Mouse (Mus musculus) frontal cortex, postnatal 36 days (tissue): ENCODE data around the gene Lamp1.

Source experiments
- DNase-seq, 2 experiments: peaks; one replicate each; pipeline ENCODE4 v3.0.0; 2022; ENCODE audit warnings: low spot score in 2 of 2

Lamp1 gene

DNA sequence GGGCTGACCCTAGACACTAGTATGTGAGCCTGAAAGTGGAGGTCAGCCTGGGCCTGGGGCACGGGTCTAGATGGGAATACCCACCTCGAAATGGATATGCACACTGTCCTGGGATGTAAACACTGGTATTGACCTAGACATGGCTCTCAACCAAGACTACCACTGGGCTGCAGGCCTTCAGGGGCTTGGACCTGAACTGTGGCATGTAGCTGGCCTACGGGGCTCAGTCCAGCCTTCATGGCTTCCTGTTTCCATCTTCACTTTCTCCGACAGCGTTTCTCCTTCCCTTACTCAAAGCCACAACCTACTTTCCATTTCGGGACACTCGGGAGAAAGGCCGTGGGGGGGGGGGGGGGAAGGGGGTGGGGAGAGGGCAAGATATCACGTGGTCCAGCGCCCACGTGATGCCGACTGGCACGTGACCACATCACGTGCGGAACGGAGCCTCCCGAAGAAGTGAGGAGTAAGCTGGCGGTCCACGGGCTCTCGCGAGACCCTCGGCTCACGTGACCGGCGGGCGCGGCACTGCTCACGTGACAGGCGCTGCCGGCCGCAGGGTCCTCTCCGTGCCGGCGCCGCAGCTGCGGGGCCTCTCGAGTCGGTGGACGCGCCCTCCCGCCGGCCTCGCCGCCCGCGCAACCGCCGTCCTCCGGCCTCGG is at the start of gene Lamp1:
Gene Lamp1, plus strand, starts transcription at position 444 of the 659 bp plus-strand sequence.
- peak; percentile 97 to 99 for DNase-seq

DNA sequence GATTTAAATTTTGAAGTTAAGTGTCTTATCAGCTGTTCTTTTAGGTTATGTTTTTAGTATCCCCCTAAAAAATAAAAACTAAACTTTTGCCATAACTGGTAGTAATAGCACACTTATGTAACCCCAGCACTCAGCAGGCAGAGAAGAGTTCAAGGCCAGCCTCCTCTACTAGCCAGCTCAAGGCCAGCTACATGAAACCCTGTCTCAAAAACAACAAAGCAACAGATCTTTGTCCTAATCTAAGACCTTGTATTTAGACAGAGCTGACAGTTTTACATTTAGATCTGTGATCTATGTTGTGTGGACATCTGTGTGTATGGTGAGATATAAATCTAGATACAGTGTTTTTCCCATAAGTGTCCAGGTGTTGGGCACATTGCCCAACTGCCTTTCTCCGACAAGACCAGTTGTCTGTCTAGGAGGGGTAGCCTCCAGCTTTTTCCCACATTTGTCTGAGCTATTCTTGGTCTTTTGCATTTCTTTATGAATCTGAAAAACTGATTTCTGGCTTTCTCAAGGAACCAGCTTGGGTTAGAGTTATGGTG is 49.5 kb upstream of the Lamp1 start:
- no peak for DNase-seq

DNA sequence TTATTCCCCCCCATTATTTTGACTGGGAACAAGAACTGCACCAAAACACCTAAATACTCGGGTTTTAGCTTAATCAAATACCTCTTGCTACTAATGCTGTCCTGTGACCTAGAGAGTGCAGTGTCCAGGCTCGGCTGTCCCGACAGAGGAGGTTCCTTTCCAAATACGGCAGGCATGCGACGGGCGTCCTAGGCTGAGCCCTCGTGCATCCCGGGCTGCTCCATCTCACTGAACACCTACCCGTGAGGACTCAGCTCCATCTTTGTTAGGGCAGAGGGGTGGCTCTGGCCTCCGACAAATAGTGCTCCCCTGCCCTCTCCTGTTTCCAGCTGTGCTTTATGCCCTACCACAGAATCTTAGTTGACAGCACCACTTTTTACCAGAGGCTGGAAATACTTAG is 47.0 kb upstream of the Lamp1 start:
- no peak for DNase-seq

DNA sequence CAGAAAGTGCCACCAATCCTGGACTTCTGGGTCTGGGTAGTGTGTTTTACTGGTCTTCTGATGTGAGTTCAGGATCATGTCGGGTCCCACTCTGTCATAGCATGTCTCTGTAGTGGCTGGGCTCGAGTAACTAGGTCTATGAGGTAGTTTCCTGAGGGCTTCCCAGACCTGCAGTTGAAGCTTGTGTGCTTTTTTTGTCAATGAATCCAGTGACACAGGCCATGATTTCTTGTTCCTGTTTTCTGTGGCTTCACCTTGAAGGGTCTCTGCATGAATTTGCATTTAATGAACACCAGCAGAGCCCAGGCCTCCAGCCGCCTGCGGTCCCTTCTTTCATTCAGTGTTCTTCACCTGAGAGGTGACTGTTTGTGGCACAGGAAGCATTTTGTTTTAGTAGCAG is 45.7 kb upstream of the Lamp1 start:
- DNase-seq = no peak

DNA sequence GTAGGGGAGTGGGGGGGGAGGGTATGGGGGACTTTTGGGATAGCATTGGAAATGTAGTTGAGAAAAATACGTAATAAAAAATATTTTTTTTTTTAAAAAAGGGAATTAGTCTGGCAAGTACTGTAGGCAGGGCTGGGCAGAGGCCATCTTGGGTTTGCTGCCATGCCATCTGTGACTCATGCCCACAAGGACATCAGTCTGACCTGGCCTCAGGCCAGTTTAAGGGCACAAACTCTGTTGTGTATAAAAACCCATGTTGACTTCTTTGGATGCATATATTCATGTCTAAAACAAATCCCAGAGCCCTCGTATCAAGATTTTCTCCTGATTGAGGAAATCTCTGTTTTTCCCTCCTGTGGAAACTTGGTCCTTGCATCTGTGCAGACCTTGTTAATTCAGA is 41.9 kb upstream of the Lamp1 start:
- no peak for DNase-seq

DNA sequence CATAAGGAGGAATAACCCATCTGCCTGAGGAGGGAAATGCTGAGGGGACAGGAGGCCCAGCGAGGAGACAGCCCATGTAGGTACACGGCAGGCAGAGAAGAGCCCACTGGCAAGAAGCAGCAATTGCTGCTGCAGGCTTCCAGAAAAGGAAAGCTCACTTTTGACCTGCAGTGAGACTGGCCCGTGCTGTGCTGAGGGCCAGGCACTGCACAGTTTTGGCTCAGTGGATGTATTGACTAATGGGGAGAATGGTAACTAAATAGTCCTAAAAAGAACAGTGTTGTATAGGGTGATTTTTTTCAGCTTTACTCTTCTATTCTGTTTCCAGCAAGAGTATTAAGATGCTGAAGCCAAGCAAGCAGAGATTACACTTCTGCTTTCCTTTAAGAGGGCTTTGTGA is 40.4 kb upstream of the Lamp1 start:
- no peak for DNase-seq

DNA sequence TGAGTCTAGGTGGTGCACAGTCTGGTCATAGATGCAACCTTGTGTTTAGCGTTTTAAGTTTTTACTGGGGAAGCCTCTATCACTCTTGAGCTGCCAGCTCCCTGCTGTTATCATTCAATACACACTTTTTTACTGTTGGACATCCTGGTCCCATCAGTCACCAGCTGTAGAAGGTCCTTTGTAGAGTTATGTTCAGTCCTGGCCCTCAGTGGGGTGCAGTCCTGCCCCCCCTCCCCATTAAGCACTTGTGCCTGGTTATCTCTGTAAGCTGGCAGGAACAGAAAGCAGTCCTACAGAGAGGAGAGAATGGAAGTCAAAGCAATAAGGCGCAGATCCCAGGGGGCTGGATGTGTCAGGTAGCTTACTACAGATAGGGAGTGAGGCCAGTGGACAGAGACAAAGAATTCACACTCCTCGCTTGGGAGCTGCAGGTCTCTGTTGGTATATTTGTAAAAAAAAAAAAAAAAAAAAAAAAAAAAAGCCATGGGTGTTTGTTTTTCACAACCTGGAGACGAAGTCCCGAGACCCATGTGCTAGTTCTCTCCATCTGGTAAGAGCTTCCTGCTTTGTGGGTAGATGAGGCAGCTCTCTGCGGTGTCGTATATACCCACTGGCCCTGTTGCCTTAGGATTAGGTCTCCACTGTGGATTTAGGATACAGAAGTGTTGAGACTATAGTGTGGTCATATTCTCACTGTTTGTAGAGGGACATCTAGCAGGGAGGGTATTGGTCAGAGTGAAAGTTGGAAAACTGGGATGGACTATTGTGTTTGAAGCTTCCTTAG is 37.9 kb upstream of the Lamp1 start:
- no peak for DNase-seq

DNA sequence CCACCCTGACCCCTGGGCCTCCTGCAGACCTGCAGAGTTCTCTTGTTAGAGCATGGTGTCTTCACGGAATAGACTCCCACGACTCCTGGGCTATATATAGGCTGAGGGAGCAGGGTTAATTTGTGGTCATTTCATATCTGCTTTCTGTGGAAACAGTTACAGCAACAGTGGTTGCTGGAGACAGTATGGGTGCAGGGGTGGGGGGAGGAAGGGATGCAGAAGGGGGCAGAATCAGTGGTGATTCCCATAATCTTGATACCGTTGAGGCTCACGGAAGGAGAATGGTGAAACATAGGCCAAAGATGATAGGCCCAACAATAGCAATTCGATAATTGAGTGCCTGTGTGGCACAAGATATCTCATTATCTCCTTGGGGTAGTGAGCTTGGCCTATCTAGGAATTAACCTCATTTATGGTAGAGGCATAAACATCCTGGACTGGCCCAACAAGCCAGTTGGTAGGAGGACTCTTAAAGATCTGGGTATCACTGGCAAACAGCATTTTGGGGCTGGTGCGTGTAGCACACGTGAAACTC is 36.0 kb upstream of the Lamp1 start:
- no peak for DNase-seq

DNA sequence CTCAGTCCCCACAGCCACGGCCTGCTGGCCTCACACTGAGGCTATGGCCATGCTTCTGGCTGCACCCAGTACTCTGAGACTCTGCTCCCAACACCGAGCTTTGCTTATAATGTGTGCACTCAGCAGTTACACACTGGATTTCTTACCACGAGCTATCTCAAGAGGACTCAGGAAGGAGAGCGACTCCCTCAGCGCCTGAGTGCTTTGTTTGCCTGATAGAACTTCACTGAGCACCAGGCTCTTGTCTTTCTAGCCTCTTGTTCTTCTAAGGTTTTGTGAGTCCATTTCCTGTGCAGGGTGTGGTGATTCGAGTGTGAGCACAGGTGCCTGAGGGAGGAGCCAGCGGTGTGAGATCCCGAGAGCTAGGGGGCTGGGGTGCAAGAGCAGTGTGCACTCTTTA is 34.1 kb upstream of the Lamp1 start:
- no peak for DNase-seq

DNA sequence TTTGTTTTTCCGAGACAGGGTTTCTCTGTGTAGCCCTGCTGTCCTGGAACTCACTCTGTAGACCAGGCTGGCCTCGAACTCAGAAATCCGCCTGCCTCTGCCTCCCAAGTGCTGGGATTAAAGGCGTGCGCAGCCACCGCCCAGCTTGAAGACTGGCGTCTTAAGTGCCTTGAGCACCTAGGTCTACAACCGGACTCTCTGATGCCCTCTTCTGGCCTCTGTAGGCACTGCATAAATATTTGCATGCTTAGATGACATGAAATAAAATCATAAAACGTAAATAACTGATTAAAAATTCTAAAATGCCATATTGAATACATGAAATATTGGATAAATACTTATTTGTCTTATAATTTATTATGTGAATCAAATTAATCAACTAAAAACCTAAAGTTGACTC is 26.7 kb upstream of the Lamp1 start:
- peak; percentile 57 to 66 for DNase-seq

DNA sequence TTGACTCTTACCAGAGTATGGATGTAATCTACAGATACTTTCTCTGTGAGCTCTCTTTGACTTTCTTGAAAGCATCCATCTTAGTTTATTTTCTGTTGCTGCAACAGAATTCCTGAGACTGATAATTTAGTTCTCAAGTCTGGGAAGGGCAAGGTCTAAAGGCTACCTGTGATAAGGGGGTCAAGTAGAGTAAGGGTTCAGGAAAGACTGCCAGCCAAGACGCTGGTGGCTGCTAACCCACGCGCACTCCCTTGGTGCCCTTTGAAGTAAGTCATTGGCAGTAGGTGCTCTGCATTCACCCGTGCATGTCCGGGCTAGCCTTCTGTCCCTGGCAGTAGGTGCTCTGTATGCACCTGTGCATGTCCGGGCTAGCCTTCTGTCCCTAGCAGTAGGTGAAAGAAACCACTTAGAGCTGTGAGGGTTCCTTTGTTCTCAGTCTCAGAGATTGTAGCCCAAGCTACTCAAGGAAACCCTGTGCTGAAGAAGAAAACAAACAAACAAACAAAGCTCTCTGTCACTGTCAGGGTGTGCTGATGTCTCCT is 19.2 kb upstream of the Lamp1 start:
- DNase-seq = no peak

DNA sequence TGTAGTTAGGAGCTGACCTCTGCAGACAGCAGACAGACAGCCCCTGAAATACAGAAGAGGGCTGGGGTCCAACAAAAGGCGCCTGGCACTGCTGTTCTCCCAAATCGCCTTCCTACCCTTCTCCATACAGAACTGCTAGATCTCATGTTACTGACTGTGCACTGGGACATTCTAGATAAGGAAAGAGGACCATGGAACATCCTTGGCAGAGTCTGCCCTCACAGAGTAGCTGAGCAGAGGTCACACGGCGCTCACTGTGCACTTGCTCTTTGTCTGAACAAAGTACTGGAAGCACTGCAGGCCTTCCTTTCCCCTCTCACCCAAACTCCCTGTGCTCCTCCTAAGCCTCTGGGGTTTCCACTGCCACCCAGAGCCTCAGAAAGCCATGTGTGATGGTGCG is 17.3 kb upstream of the Lamp1 start:
- DNase-seq = no peak

DNA sequence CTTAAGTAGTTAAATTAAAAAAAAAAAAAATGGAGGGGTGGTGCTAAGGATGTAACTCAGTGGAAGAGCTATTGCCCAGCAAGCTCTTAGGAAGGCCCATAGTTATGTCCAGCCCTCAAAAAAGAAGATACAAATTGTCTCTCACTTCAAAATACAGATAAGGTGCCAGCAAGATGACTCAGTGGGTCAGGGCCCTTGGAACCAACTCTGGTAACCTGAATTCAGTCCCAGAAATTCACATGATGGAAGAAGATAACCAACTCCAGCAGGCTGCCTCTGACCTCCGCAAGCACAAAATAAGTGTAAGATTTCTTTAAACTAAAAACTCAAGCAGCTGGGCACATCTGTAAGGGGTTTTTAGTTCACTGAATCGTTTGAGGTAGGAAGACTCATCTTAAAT is 10.5 kb upstream of the Lamp1 start:
- no peak for DNase-seq

DNA sequence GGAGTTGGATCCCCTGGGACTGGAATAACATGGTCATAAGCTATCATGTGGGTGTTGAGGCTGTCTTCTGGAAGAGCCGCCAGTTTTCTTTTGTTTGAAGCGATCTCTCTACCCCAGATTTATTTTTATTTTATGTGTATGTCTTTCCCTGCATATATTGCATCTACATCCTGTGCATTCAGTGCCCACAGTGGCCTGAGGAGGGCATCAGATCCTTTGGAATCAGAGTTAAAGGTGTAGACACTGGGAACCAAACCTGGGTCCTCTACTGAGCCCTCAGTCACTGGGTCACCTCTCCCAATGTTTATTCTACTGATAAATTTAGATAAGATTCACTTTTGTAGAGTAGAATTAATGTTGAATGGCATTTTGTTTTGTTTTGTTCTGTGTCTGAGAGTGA is 9.7 kb upstream of the Lamp1 start:
- no peak for DNase-seq

DNA sequence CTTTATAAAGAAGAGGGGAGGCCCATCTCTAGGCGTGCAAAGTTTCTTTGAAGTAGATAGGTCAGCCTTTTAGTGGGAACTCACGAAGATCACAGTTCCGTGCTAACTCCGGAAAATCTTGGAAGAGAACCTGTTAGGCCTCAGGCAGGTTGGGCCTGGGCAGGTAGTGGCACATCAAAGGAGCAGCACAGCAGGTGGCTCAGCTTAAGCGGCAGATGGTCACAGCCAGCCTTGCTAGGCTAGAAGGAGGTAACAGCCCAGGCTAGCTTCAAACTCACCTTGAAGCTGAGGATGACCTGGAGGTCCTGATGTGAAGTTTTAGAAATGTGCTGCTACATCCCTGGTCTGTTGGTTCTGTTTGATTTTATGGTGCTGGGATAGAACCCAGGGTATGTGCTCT is 9.1 kb upstream of the Lamp1 start:
- no peak for DNase-seq

DNA sequence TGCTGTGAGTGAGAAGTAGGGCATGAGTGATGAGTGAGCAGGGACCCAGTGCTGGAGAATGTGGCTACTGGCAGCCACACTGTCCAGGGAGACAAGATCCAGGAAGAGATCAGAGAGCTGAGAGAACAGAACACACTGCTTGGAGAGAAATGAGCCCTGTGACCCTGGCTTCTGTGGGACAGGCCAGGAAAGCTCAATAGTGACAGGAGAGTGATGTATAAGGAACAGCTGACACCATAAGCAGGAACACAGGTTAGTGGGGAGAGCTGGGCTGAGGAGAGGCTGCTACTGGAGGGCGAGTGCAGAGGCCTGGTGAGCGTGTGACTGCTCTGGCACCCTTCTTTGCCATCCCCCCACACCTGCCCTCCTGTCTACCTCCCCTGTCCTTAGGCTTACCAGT is 8.0 kb upstream of the Lamp1 start:
- no peak for DNase-seq

DNA sequence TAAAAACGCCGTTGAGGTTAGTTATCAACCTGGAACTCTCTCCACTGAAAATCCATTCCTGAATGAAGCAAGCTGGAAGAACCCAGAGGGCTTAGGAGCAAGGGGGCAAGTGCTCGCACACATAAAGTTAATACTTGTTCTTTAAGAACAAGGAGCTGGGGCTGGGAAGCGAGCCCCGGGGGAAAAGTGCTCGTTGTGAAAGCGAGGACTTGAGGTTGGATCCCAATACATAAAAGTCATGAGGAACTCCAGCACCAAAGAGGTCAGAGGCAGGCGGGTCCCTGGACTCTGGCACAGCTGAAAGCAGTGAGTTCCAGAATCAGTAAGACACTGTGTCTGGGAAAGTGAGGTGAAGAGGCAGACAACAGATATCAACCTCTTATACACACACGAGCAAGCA is 4.9 kb upstream of the Lamp1 start:
- no peak for DNase-seq

DNA sequence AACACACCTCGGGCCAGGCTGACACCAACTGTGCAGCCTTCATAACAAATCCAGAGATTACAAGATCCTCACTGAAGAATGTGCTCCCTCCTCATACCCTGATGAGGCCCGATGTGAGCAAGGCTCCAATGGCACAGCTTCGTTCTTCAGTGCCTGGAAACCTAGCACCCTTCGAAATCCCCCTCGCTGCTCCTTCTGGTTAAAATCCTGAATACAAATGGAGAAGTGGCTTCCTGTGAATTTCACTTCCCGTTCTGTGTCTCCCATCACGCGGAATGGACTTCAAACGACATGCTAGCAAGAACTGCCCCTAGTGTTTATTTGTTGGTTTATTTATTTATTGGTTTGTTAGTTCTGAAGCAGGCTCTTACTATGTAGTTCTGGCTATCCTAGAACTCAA is 3.6 kb upstream of the Lamp1 start:
- DNase-seq = no peak

DNA sequence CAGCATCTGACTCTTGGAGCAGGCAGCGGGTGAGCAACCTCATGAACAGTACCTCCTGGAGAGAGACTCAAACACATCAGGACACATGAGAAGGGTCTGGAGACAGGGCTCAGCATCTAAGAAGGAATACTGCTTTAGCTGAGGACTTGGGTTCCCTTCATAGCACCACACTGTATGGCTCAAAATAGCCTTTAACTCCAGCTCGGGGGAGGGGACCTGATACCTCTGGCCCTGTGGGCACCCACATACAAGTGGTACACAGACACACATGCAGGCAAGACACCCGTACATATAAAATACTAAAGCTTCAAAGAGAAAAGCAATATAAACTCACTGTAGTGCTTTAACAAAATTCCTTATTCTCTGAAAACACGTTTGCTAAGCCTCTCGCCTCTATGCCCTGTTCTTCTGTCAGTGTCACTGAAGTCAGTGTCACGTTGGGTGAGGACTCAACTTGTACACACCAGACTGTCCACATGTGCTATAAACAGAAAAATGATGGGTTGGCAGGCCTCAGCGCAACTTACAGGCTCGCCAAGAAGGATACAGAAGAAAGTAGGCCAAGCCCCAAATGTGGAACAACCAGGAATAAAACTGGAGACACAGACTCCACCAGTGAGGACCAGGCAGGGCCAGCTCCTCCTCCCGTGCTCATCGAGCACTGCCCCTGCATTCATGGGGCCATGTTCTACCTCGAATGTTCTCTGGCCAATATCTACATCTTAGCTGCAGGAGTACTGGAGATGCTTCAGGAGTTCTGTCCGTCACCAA is 2.4 kb upstream of the Lamp1 start:
- DNase-seq = peak; percentile 24 to 66

DNA sequence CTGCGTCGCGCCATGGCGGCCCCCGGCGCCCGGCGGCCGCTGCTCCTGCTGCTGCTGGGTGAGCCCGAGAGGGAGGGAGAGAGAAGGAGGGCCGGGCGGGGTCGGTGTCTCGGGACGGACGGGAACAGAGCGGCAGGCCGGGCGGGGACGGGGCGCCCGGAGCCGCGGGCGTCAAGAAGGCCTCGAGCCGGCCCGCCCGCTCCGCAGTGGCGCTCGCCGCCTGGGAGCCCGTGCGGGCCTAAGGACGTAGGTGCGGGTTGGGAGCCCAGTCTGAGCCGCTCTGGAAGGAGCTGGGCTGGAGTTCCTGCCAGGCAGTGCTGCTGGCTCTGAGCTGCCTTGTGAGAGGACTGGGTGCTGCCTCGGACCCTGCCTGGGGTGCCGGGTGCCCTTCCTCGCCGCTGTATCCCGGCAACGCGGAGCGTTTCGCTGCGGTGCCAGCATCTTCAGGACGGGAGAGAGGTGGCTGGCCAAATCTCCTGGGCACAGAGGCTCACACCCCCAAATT is 468 bp downstream of the Lamp1 start:
- DNase-seq = peak in 1 of 2 experiments; percentile 19

DNA sequence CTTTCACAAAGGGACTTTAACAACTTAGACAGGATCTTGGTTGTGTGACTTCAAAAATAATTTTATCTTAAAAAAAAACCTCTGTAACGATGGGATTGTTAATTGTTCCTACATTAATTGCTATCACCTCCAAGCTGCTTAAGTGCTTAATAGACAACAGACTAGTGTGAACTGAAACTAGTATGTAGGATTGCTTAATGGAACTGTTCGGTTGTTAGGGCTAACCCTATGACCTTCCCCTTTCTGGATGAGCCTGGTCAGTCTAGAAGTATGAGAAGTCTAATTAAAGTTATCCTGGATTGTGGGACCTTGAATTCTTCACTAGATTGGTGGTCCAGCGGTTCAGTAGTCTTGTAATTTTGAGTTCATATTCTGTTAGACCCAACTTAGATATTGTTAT is 1.7 kb downstream of the Lamp1 start:
- no peak for DNase-seq

DNA sequence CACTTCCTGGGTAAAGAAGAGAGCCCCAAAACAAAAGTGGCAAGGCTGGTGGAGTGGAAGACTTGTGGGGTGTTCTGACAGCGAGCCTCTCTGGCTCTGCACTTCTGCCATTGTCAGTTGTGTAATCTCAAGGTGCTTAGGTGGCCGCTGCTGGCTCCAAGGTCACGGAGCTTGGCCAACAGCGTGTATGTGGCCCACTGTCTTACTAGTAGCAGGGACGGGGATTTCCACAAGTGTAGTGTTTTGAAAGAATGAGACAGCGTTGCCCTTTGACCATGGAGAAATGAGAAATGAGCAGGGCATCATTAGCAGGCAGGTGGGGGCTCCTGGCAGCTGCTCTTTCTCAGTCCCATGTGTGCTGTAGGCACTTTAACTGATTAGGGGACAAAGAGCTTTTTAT is 3.1 kb downstream of the Lamp1 start:
- DNase-seq = no peak
